Mouse (Mus musculus) lung, postnatal 0 days (tissue): ENCODE data around the gene Sumo2. TPM values are rescaled to one million over a fixed set of nuclear protein-coding genes. Genes with fewer than 3 reads are reported as not detected.

Source experiments
- ATAC-seq: fragments of 200-750 bp; cut with Nextera tagmentation; 2 replicates; pipeline ENCODE4 v1.8.0; 2017; ENCODE audit warnings: moderate library complexity
- DNase-seq: peaks from one replicate; pipeline ENCODE4 v3.0.0-alpha.2; 2016; ENCODE audit warnings: low spot score
- H3K27ac ChIP-seq: fragments of 300-500 bp; sonication (generic); 2 replicates; pipeline ENCODE4 v1.5.1; 2014; ENCODE audit warnings: antibody characterized with exemption, mild to moderate bottlenecking, low read length, mixed read lengths
- H3K27me3 ChIP-seq: fragments of 300-500 bp; sonication (generic); replicated peaks from 2 replicates; pipeline ENCODE4 v1.6.1; 2014; ENCODE audit warnings: low read length, mixed read lengths; ENCODE audit not compliant: insufficient read depth
- H3K36me3 ChIP-seq: fragments of 300-500 bp; sonication (generic); 2 replicates; pipeline ENCODE4 v1.6.1; 2014; ENCODE audit warnings: low read length, mixed read lengths; ENCODE audit not compliant: insufficient read depth
- H3K4me1 ChIP-seq: fragments of 300-500 bp; sonication (generic); 2 replicates; pipeline ENCODE4 v1.6.1; 2014; ENCODE audit warnings: antibody characterized with exemption, low read depth, low read length, mixed read lengths; ENCODE audit not compliant: insufficient read depth
- H3K4me2 ChIP-seq: fragments of 300-500 bp; sonication (generic); replicated peaks from 2 replicates; pipeline ENCODE4 v1.6.1; 2014; ENCODE audit warnings: low read depth, mild to moderate bottlenecking, low read length, moderate library complexity, mixed read lengths
- H3K4me3 ChIP-seq: fragments of 300-500 bp; sonication (generic); 2 replicates; pipeline ENCODE4 v1.5.1; 2014; ENCODE audit warnings: low read depth, low read length
- H3K9ac ChIP-seq: fragments of 300-500 bp; sonication (generic); replicated peaks from 2 replicates; pipeline ENCODE4 v1.6.1; 2014; ENCODE audit warnings: low read depth, mild to moderate bottlenecking
- H3K9me3 ChIP-seq: fragments of 300-500 bp; sonication (generic); 2 replicates; pipeline ENCODE4 v1.6.1; 2016; ENCODE audit warnings: low read length, mixed read lengths
- CTCF ChIP-seq: IDR thresholded peaks from 2 replicates; pipeline ENCODE4 v1.5.1; 2016; ENCODE audit warnings: antibody characterized with exemption, mild to moderate bottlenecking
- EP300 ChIP-seq: IDR thresholded peaks from 2 replicates; pipeline ENCODE4 v1.6.1; 2016; ENCODE audit warnings: antibody characterized with exemption, mild to moderate bottlenecking, control low read depth
- WGBS: fragments of 180-500 bp; shearing (Covaris S2); extraction: QIAGEN DNeasy Blood & Tissue Kit; methylation state at CpG from one replicate; pipeline ENCODE4 v1.1.7; 2014; 5-methylcytosine and 5-hydroxymethylcytosine counted together
- polyA plus RNA-seq: library from polyadenylated mRNA; unstranded; fragments of >200 nt; fragmentation: Nextera tagmentation; extraction: Ambion mirVana; gene quantifications from 2 replicates; pipeline ENCODE4 v1.2.1, GENCODE M21; 2015

Sumo2 gene
- polyA plus RNA-seq, 1 experiment from 2014 or later: 546 TPM

- peak; percentile 51 for DNase-seq
- peak overlapping the region; percentile 82 for H3K9ac ChIP-seq
- H3K36me3 ChIP-seq: no peaks in the 10 kb centered on the region
- H3K4me1 ChIP-seq: peaks cover 18% of the 10 kb centered on the region
- peak overlapping the region; percentile 88 for H3K27ac ChIP-seq
- no peaks in the 10 kb centered on the region for H3K9me3 ChIP-seq
- TF ChIP-seq CTCF: no peak
- no peak for TF ChIP-seq EP300
- peak overlapping the region; percentile 96 for H3K4me2 ChIP-seq
- H3K27me3 ChIP-seq: no peaks in the 10 kb centered on the region
- WGBS: 0% methylated on average over 57 of the region's 57 CpGs
- peak overlapping the region; percentile 90 for H3K4me3 ChIP-seq
- ATAC-seq: peak; percentile 63
Measured at GRCm38 (mm10) chr11:115513271-115514237, 22.5 kb downstream of the Sumo2 start.

GRCm38 (mm10) chr11:115512407-115513183, 23.5 kb downstream of the Sumo2 start:
- Histone ChIP-seq H3K4me3 (peak overlapping the region; percentile 90), H3K36me3 (no peaks in the 10 kb centered on the region), H3K9ac (peak overlapping the region; percentile 82; the same call in 1 of the 2 replicates), H3K27me3 (no peaks in the 10 kb centered on the region), H3K4me2 (peak overlapping the region; percentile 96), H3K4me1 (peaks cover 18% of the 10 kb centered on the region), H3K9me3 (no peaks in the 10 kb centered on the region), H3K27ac (peak overlapping the region; percentile 88)
- peak; percentile 34 for ATAC-seq
- WGBS: 17% methylated on average over 8 of the region's 8 CpGs
- DNase-seq: peak; percentile 86
- TF ChIP-seq EP300: no peak
- TF ChIP-seq CTCF: no peak

DNA sequence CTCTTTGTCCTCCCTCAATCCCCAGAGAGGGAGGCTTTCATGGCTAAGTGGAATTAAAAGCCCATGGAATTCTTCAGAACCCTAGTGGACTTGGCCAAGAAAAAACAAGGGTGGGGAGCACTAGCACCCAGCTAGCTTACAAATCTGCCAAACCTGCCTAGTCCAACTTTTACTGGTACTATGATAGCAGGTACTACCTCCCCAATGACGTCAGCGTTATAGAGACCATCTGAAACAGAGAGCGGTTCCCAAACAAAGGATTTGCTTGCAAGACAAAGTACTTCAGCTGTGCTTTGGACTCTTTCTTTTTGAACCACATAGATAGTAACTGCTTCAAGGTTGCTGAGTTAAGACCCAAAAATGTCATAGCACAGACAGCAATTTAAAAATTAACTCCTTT, 24.1 kb downstream of the Sumo2 start:
- Histone ChIP-seq H3K27me3 (no peaks in the 10 kb centered on the region), H3K36me3 (no peaks in the 10 kb centered on the region), H3K4me1 (peaks cover 18% of the 10 kb centered on the region), H3K27ac (peak overlapping the region; percentile 88; the same call in 1 of the 2 replicates), H3K9ac (0 out of 2 replicates have a peak overlapping the region, but pooled peaks have one; percentile 23), H3K4me3 (peak overlapping the region; percentile 90; the same call in 1 of the 2 replicates), H3K4me2 (peak overlapping the region; percentile 96), H3K9me3 (no peaks in the 10 kb centered on the region)
- WGBS: 37% methylated on average over 3 of the region's 3 CpGs
- ATAC-seq (no peak), DNase-seq (peak; percentile 38)
- TF ChIP-seq CTCF (no peak), EP300 (no peak)

GRCm38 (mm10) chr11:115511121-115511520, 25.0 kb downstream of the Sumo2 start:
- Histone ChIP-seq H3K4me1 (peaks cover 18% of the 10 kb centered on the region), H3K4me3 (no peak overlapping the region), H3K36me3 (no peaks in the 10 kb centered on the region), H3K9me3 (no peaks in the 10 kb centered on the region), H3K9ac (no peak overlapping the region), H3K27me3 (no peaks in the 10 kb centered on the region), H3K27ac (no peak overlapping the region), H3K4me2 (no peak overlapping the region)
- TF ChIP-seq EP300 (no peak), CTCF (no peak)
- no peak for ATAC-seq
- no peak for DNase-seq
- 71% methylated on average over 2 of the region's 2 CpGs for WGBS

- Histone ChIP-seq H3K4me2 (no peak overlapping the region), H3K4me1 (peaks cover 18% of the 10 kb centered on the region), H3K27me3 (no peaks in the 10 kb centered on the region), H3K4me3 (no peak overlapping the region), H3K27ac (0 out of 2 replicates have a peak overlapping the region, but pooled peaks have one; percentile 33), H3K9ac (no peak overlapping the region), H3K9me3 (no peaks in the 10 kb centered on the region), H3K36me3 (no peaks in the 10 kb centered on the region)
- 51% methylated on average over 5 of the region's 5 CpGs for WGBS
- no peak for DNase-seq
- TF ChIP-seq EP300 (no peak), CTCF (no peak)
- ATAC-seq: no peak
Measured at GRCm38 (mm10) chr11:115510507-115510888, 25.6 kb downstream of the Sumo2 start.
